Mouse (Mus musculus) C2C12 (cell line): ENCODE results near the gene Ankrd16.

Source experiments
- CTCF ChIP-seq: IDR thresholded peaks from one replicate; pipeline ENCODE4 v1.5.1; 2011; ENCODE audit not compliant: control insufficient read depth, insufficient read depth, insufficient read length
- MAX ChIP-seq: IDR thresholded peaks from one replicate; pipeline ENCODE4 v1.6.1; 2011; ENCODE audit warnings: mild to moderate bottlenecking, control low read depth
- USF1 ChIP-seq: IDR thresholded peaks from one replicate; pipeline ENCODE4 v1.6.1; 2011; ENCODE audit warnings: low read depth, mild to moderate bottlenecking, control low read depth, moderate library complexity

- no peak for TF ChIP-seq MAX
- TF ChIP-seq CTCF, result no peak
- no peak for TF ChIP-seq USF1
Observed at GRCm38 (mm10) chr2:11767161-11767545, 10.5 kb upstream of the Ankrd16 start.
